Mouse (Mus musculus) midbrain, embryonic 15.5 days (tissue): Measurements from ENCODE around the gene Mst1r. TPM values are rescaled to one million over a fixed set of nuclear protein-coding genes. Genes with fewer than 3 reads are reported as not detected.

Experiments
- ATAC-seq: fragments of 200-750 bp; cut with Nextera tagmentation; replicated peaks from 2 replicates; pipeline ENCODE4 v1.8.0; 2017; ENCODE audit warnings: moderate TSS enrichment
- H3K27ac ChIP-seq: fragments of 300-500 bp; sonication (generic); 2 replicates; pipeline ENCODE4 v1.5.1; 2015; ENCODE audit warnings: mild to moderate bottlenecking, inconsistent platforms
- H3K27me3 ChIP-seq: fragments of 300-500 bp; sonication (generic); replicated peaks from 2 replicates; pipeline ENCODE4 v1.6.1; 2015; ENCODE audit warnings: inconsistent platforms
- H3K36me3 ChIP-seq: fragments of 300-500 bp; sonication (generic); replicated peaks from 2 replicates; pipeline ENCODE4 v1.6.1; 2015; ENCODE audit warnings: inconsistent platforms
- H3K4me1 ChIP-seq: fragments of 300-500 bp; sonication (generic); 2 replicates; pipeline ENCODE4 v1.6.1; 2015; ENCODE audit warnings: inconsistent platforms
- H3K4me2 ChIP-seq: fragments of 300-500 bp; sonication (generic); 2 replicates; pipeline ENCODE4 v1.6.1; 2015; ENCODE audit warnings: inconsistent platforms, mild to moderate bottlenecking, moderate library complexity
- H3K4me3 ChIP-seq: fragments of 300-500 bp; sonication (generic); 2 replicates; pipeline ENCODE4 v1.5.1; 2015; ENCODE audit warnings: mild to moderate bottlenecking, inconsistent platforms
- H3K9ac ChIP-seq: fragments of 300-500 bp; sonication (generic); 2 replicates; pipeline ENCODE4 v1.6.1; 2015; ENCODE audit warnings: mild to moderate bottlenecking, inconsistent platforms
- H3K9me3 ChIP-seq: fragments of 300-500 bp; sonication (generic); 2 replicates; pipeline ENCODE4 v1.6.1; 2016; ENCODE audit warnings: inconsistent platforms
- WGBS: fragments of 180-500 bp; shearing (Covaris S2); methylation state at CpG from one replicate; pipeline ENCODE4 v1.1.7; 2015; ENCODE audit warnings: mixed read lengths; 5-methylcytosine and 5-hydroxymethylcytosine counted together
- polyA plus RNA-seq: library from polyadenylated mRNA; unstranded; fragments of >200 nt; fragmentation: Nextera tagmentation; extraction: Ambion mirVana; gene quantifications from 2 replicates; pipeline ENCODE4 v1.2.1, GENCODE M21; 2015

The Mst1r gene
- polyA plus RNA-seq, 1 experiment from 2014 or later: 1.9 TPM

- ATAC-seq: no peak
- H3K27ac ChIP-seq: 0 out of 2 replicates have a peak overlapping the region, but pooled peaks have one; percentile 6
- WGBS: 87% methylated on average over 6 of the region's 6 CpGs
Observed at GRCm38 (mm10) chr9:107918884-107919283, 12.2 kb downstream of the Mst1r start.

GRCm38 (mm10) chr9:107919441-107919840 lies 12.8 kb downstream of the Mst1r start:
- 83% methylated on average over 5 of the region's 5 CpGs for WGBS
- ATAC-seq: no peak
- Histone ChIP-seq H3K4me3 (no peak overlapping the region), H3K36me3 (no peaks in the 10 kb centered on the region), H3K9me3 (no peaks in the 10 kb centered on the region), H3K4me1 (peaks cover 19% of the 10 kb centered on the region), H3K4me2 (no peak overlapping the region), H3K27me3 (no peaks in the 10 kb centered on the region), H3K9ac (no peak overlapping the region), H3K27ac (no peak overlapping the region)

More at GRCm38 (mm10) chr9:107918884-107919283, 12.2 kb downstream of the Mst1r start:
- Histone ChIP-seq H3K9me3 (no peaks in the 10 kb centered on the region), H3K9ac (no peak overlapping the region), H3K4me3 (no peak overlapping the region), H3K27me3 (no peaks in the 10 kb centered on the region), H3K4me2 (no peak overlapping the region), H3K4me1 (peaks cover 15% of the 10 kb centered on the region), H3K36me3 (no peaks in the 10 kb centered on the region)

- Histone ChIP-seq H3K27me3 (no peaks in the 10 kb centered on the region), H3K4me1 (peaks cover 27% of the 10 kb centered on the region), H3K36me3 (no peaks in the 10 kb centered on the region), H3K4me2 (no peak overlapping the region), H3K4me3 (no peak overlapping the region), H3K9me3 (no peaks in the 10 kb centered on the region), H3K9ac (no peak overlapping the region), H3K27ac (no peak overlapping the region)
- 34% methylated on average over 7 of the region's 7 CpGs for WGBS
- no peak for ATAC-seq
Observed at GRCm38 (mm10) chr9:107923021-107923420, 16.3 kb downstream of the Mst1r start.

GRCm38 (mm10) chr9:107923956-107924355 lies 17.3 kb downstream of the Mst1r start:
- 46% methylated on average over 6 of the region's 6 CpGs for WGBS
- Histone ChIP-seq H3K4me2 (no peak overlapping the region), H3K36me3 (no peaks in the 10 kb centered on the region), H3K4me1 (peaks cover 18% of the 10 kb centered on the region), H3K27ac (peak overlapping the region; percentile 1; the same call in 1 of the 2 replicates), H3K9ac (no peak overlapping the region), H3K9me3 (no peaks in the 10 kb centered on the region), H3K27me3 (no peaks in the 10 kb centered on the region), H3K4me3 (no peak overlapping the region)
- no peak for ATAC-seq

GRCm38 (mm10) chr9:107925251-107925650 lies 18.6 kb downstream of the Mst1r start:
- 16% methylated on average over 3 of the region's 3 CpGs for WGBS
- ATAC-seq: peak; percentile 54; the same call in 1 of the 2 replicates
- Histone ChIP-seq H3K4me1 (peaks cover 18% of the 10 kb centered on the region), H3K4me3 (no peak overlapping the region), H3K36me3 (no peaks in the 10 kb centered on the region), H3K4me2 (no peak overlapping the region), H3K9me3 (no peaks in the 10 kb centered on the region), H3K9ac (no peak overlapping the region), H3K27me3 (no peaks in the 10 kb centered on the region), H3K27ac (peak overlapping the region; percentile 1; the same call in 1 of the 2 replicates)

GRCm38 (mm10) chr9:107926920-107927420 lies 20.3 kb downstream of the Mst1r start:
- no peak overlapping the region for H3K4me3 ChIP-seq
- no peak overlapping the region for H3K9ac ChIP-seq
- no peak overlapping the region for H3K4me2 ChIP-seq
- 57% methylated on average over 9 of the region's 9 CpGs for WGBS
- H3K27ac ChIP-seq: no peak overlapping the region
- H3K27me3 ChIP-seq: no peaks in the 10 kb centered on the region
- H3K36me3 ChIP-seq: no peaks in the 10 kb centered on the region
- peaks cover 18% of the 10 kb centered on the region for H3K4me1 ChIP-seq
- ATAC-seq: no peak
- no peaks in the 10 kb centered on the region for H3K9me3 ChIP-seq

- no peak overlapping the region for H3K27ac ChIP-seq
- no peaks in the 10 kb centered on the region for H3K9me3 ChIP-seq
- H3K9ac ChIP-seq: no peak overlapping the region
- ATAC-seq: no peak
- no peak overlapping the region for H3K4me3 ChIP-seq
- H3K27me3 ChIP-seq: no peaks in the 10 kb centered on the region
- H3K36me3 ChIP-seq: no peaks in the 10 kb centered on the region
- H3K4me2 ChIP-seq: no peak overlapping the region
- peaks cover 18% of the 10 kb centered on the region for H3K4me1 ChIP-seq
- 88% methylated on average over 5 of the region's 5 CpGs for WGBS
Observed at GRCm38 (mm10) chr9:107927749-107928148, 21.1 kb downstream of the Mst1r start.

GRCm38 (mm10) chr9:107928169-107928568 lies 21.5 kb downstream of the Mst1r start, which contains the start of gene Actl11:
Gene Actl11, plus strand, starts transcription at chr9:107928469.
- Histone ChIP-seq H3K27me3 (no peaks in the 10 kb centered on the region), H3K4me2 (no peak within 1 kb of the TSS), H3K4me1 (peaks cover 18% of the 10 kb centered on the region), H3K9me3 (no peaks in the 10 kb centered on the region), H3K9ac (no peak within 1 kb of the TSS), H3K4me3 (no peak within 1 kb of the TSS), H3K36me3 (no peaks in the 10 kb centered on the region), H3K27ac (no peak within 1 kb of the TSS)
- WGBS: 81% methylated on average over 3 of the region's 3 CpGs
- ATAC-seq: no peak

GRCm38 (mm10) chr9:107932221-107932620 lies 25.5 kb downstream of the Mst1r start:
- no peak for ATAC-seq
- no peak overlapping the region for H3K27ac ChIP-seq
- WGBS: 74% methylated on average over 4 of the region's 4 CpGs

GRCm38 (mm10) chr9:107934146-107934545 lies 27.5 kb downstream of the Mst1r start:
- no peak overlapping the region for H3K4me2 ChIP-seq
- no peak overlapping the region for H3K4me3 ChIP-seq
- no peaks in the 10 kb centered on the region for H3K9me3 ChIP-seq
- H3K4me1 ChIP-seq: peaks cover 21% of the 10 kb centered on the region
- no peak overlapping the region for H3K27ac ChIP-seq
- no peaks in the 10 kb centered on the region for H3K36me3 ChIP-seq
- no peak overlapping the region for H3K9ac ChIP-seq
- peaks cover 9% of the 10 kb centered on the region; the same call in 1 of the 2 replicates for H3K27me3 ChIP-seq
- ATAC-seq: no peak
- WGBS: 85% methylated on average over 11 of the region's 11 CpGs

More at GRCm38 (mm10) chr9:107932221-107932620, 25.5 kb downstream of the Mst1r start:
- Histone ChIP-seq H3K4me1 (peaks cover 17% of the 10 kb centered on the region), H3K9me3 (no peaks in the 10 kb centered on the region), H3K27me3 (peaks cover 9% of the 10 kb centered on the region; the same call in 1 of the 2 replicates), H3K9ac (no peak overlapping the region), H3K4me3 (no peak overlapping the region), H3K4me2 (no peak overlapping the region), H3K36me3 (no peaks in the 10 kb centered on the region)

- no peak for ATAC-seq
- Histone ChIP-seq H3K27ac (no peak within 1 kb of the TSS), H3K9me3 (no peaks in the 10 kb centered on the region), H3K36me3 (no peaks in the 10 kb centered on the region), H3K4me3 (peak within 1 kb of the TSS; percentile 52), H3K4me2 (peak within 1 kb of the TSS; percentile 79), H3K4me1 (peaks cover 21% of the 10 kb centered on the region), H3K9ac (peak within 1 kb of the TSS; percentile 58), H3K27me3 (peaks cover 9% of the 10 kb centered on the region; the same call in 1 of the 2 replicates)
- WGBS: 13% methylated on average over 3 of the region's 3 CpGs
Observed at GRCm38 (mm10) chr9:107935374-107935773, 28.7 kb downstream of the Mst1r start, which contains the start of gene Camkv. Gene Camkv, plus strand, starts transcription at chr9:107935674.

- ATAC-seq: peak; percentile 46; the same call in 1 of the 2 replicates
- H3K27me3 ChIP-seq: peaks cover 9% of the 10 kb centered on the region; the same call in 1 of the 2 replicates
- peak overlapping the region; percentile 79 for H3K4me2 ChIP-seq
- H3K9me3 ChIP-seq: no peaks in the 10 kb centered on the region
- H3K4me1 ChIP-seq: peaks cover 21% of the 10 kb centered on the region
- H3K4me3 ChIP-seq: peak overlapping the region; percentile 52
- WGBS: under 1% methylated on average over 41 of the region's 41 CpGs
- H3K9ac ChIP-seq: peak overlapping the region; percentile 58
- no peaks in the 10 kb centered on the region for H3K36me3 ChIP-seq
- no peak overlapping the region for H3K27ac ChIP-seq
Observed at GRCm38 (mm10) chr9:107935790-107936214, 29.1 kb downstream of the Mst1r start.
